Mouse (Mus musculus) embryonic facial prominence, embryonic 12.5 days (tissue): ENCODE measurements around the gene Dnase2b. TPM values are rescaled to one million over a fixed set of nuclear protein-coding genes. Genes with fewer than 3 reads are reported as not detected.

ENCODE experiments used
- ATAC-seq: fragments of 200-750 bp; cut with Nextera tagmentation; 2 replicates; pipeline ENCODE4 v1.8.0; 2017; ENCODE audit not compliant: insufficient number of reproducible peaks, insufficient read depth, low FRiP score, low TSS enrichment
- H3K27ac ChIP-seq: fragments of 300-500 bp; sonication (generic); 2 replicates; pipeline ENCODE4 v1.5.1; 2016; ENCODE audit warnings: mild to moderate bottlenecking
- H3K27me3 ChIP-seq: fragments of 300-500 bp; sonication (generic); 2 replicates; pipeline ENCODE4 v1.6.1; 2016; ENCODE audit warnings: mild to moderate bottlenecking, moderate library complexity
- H3K36me3 ChIP-seq: fragments of 300-500 bp; sonication (generic); 2 replicates; pipeline ENCODE4 v1.6.1; 2016; ENCODE audit warnings: mild to moderate bottlenecking
- H3K4me1 ChIP-seq: fragments of 300-500 bp; sonication (generic); 2 replicates; pipeline ENCODE4 v1.6.1; 2016
- H3K4me2 ChIP-seq: fragments of 300-500 bp; sonication (generic); replicated peaks from 2 replicates; pipeline ENCODE4 v1.6.1; 2016; ENCODE audit warnings: mild to moderate bottlenecking, moderate library complexity
- H3K4me3 ChIP-seq: fragments of 300-500 bp; sonication (generic); 2 replicates; pipeline ENCODE4 v1.5.1; 2016; ENCODE audit warnings: mild to moderate bottlenecking
- H3K9ac ChIP-seq: fragments of 300-500 bp; sonication (generic); 2 replicates; pipeline ENCODE4 v1.6.1; 2016; ENCODE audit warnings: mild to moderate bottlenecking, moderate library complexity
- H3K9me3 ChIP-seq: fragments of 300-500 bp; sonication (generic); 2 replicates; pipeline ENCODE4 v1.6.1; 2016; ENCODE audit warnings: mild to moderate bottlenecking, moderate library complexity
- WGBS: fragments of 180-500 bp; shearing (Covaris S2); methylation state at CpG from one replicate; pipeline ENCODE4 v1.1.7; 2016; 5-methylcytosine and 5-hydroxymethylcytosine counted together
- polyA plus RNA-seq: library from polyadenylated mRNA; unstranded; fragments of >200 nt; fragmentation: Nextera tagmentation; extraction: Ambion mirVana; gene quantifications from 2 replicates; pipeline ENCODE4 v1.2.1, GENCODE M21; 2016

Gene Dnase2b
- polyA plus RNA-seq, 1 experiment from 2014 or later, result not detected

- ATAC-seq, result no peak
- H3K4me2 ChIP-seq, result no peak overlapping the region
- H3K4me1 ChIP-seq, result no peaks in the 10 kb centered on the region
- 56% methylated on average over 4 of the region's 4 CpGs for WGBS
- no peak overlapping the region for H3K9ac ChIP-seq
- H3K36me3 ChIP-seq, result no peaks in the 10 kb centered on the region
- H3K27ac ChIP-seq, result no peak overlapping the region
- H3K9me3 ChIP-seq, result 0 out of 2 replicates have a peak, but pooled peaks cover 4% of the 10 kb centered on the region
- no peak overlapping the region for H3K4me3 ChIP-seq
- H3K27me3 ChIP-seq, result no peaks in the 10 kb centered on the region
Observed at GRCm38 (mm10) chr3:146641818-146642427, 26.5 kb upstream of the Dnase2b start.

GRCm38 (mm10) chr3:146632506-146632905 lies 17.1 kb upstream of the Dnase2b start:
- Histone ChIP-seq H3K9ac (no peak overlapping the region), H3K27ac (no peak overlapping the region), H3K4me2 (no peak overlapping the region), H3K27me3 (no peaks in the 10 kb centered on the region), H3K4me3 (no peak overlapping the region), H3K36me3 (no peaks in the 10 kb centered on the region), H3K9me3 (no peaks in the 10 kb centered on the region), H3K4me1 (no peaks in the 10 kb centered on the region)
- 86% methylated on average over 5 of the region's 5 CpGs for WGBS
- no peak for ATAC-seq

- Histone ChIP-seq H3K4me3 (no peak overlapping the region), H3K9me3 (no peaks in the 10 kb centered on the region), H3K27me3 (no peaks in the 10 kb centered on the region), H3K4me1 (no peaks in the 10 kb centered on the region), H3K36me3 (no peaks in the 10 kb centered on the region), H3K4me2 (no peak overlapping the region), H3K27ac (no peak overlapping the region), H3K9ac (no peak overlapping the region)
- ATAC-seq, result no peak
- WGBS, result 52% methylated on average over 8 of the region's 8 CpGs
Observed at GRCm38 (mm10) chr3:146628227-146628982, 13.0 kb upstream of the Dnase2b start.

- H3K27ac ChIP-seq, result no peak overlapping the region
- H3K36me3 ChIP-seq, result no peaks in the 10 kb centered on the region
- no peaks in the 10 kb centered on the region for H3K9me3 ChIP-seq
- H3K4me3 ChIP-seq, result no peak overlapping the region
- 84% methylated on average over 4 of the region's 4 CpGs for WGBS
- H3K4me1 ChIP-seq, result no peaks in the 10 kb centered on the region
- H3K4me2 ChIP-seq, result no peak overlapping the region
- no peak for ATAC-seq
- H3K27me3 ChIP-seq, result no peaks in the 10 kb centered on the region
- no peak overlapping the region for H3K9ac ChIP-seq
Observed at GRCm38 (mm10) chr3:146625766-146626165, 10.4 kb upstream of the Dnase2b start.

- WGBS, result 87% methylated on average over 11 of the region's 11 CpGs
- Histone ChIP-seq H3K9ac (no peak overlapping the region), H3K27me3 (no peaks in the 10 kb centered on the region), H3K4me2 (no peak overlapping the region), H3K9me3 (no peaks in the 10 kb centered on the region), H3K27ac (no peak overlapping the region), H3K36me3 (no peaks in the 10 kb centered on the region), H3K4me3 (no peak overlapping the region), H3K4me1 (no peaks in the 10 kb centered on the region)
- no peak for ATAC-seq
Observed at GRCm38 (mm10) chr3:146621966-146622365, 6.6 kb upstream of the Dnase2b start.

- Histone ChIP-seq H3K4me1 (no peaks in the 10 kb centered on the region), H3K27ac (no peak overlapping the region), H3K9me3 (no peaks in the 10 kb centered on the region), H3K36me3 (no peaks in the 10 kb centered on the region), H3K4me2 (no peak overlapping the region), H3K9ac (no peak overlapping the region), H3K4me3 (no peak overlapping the region), H3K27me3 (no peaks in the 10 kb centered on the region)
- no peak for ATAC-seq
- WGBS, result 87% methylated on average over 14 of the region's 14 CpGs
Observed at GRCm38 (mm10) chr3:146620555-146621249, 5.3 kb upstream of the Dnase2b start.

- ATAC-seq, result no peak
- H3K4me2 ChIP-seq, result no peak overlapping the region
- H3K9ac ChIP-seq, result no peak overlapping the region
- H3K4me3 ChIP-seq, result no peak overlapping the region
- no peaks in the 10 kb centered on the region for H3K36me3 ChIP-seq
- H3K9me3 ChIP-seq, result no peaks in the 10 kb centered on the region
- H3K27ac ChIP-seq, result no peak overlapping the region
- no peaks in the 10 kb centered on the region for H3K4me1 ChIP-seq
- no peaks in the 10 kb centered on the region for H3K27me3 ChIP-seq
- WGBS, result 87% methylated on average over 10 of the region's 10 CpGs
Observed at GRCm38 (mm10) chr3:146620101-146620500, 4.7 kb upstream of the Dnase2b start.

- no peaks in the 10 kb centered on the region for H3K9me3 ChIP-seq
- H3K27me3 ChIP-seq, result no peaks in the 10 kb centered on the region
- no peak for ATAC-seq
- no peaks in the 10 kb centered on the region for H3K4me1 ChIP-seq
- H3K36me3 ChIP-seq, result no peaks in the 10 kb centered on the region
- H3K4me3 ChIP-seq, result no peak overlapping the region
- no peak overlapping the region for H3K4me2 ChIP-seq
- H3K27ac ChIP-seq, result no peak overlapping the region
- no peak overlapping the region for H3K9ac ChIP-seq
- 80% methylated on average over 4 of the region's 4 CpGs for WGBS
Observed at GRCm38 (mm10) chr3:146618357-146618756, 3.0 kb upstream of the Dnase2b start.

GRCm38 (mm10) chr3:146617946-146618345 lies 2.5 kb upstream of the Dnase2b start:
- no peak overlapping the region for H3K9ac ChIP-seq
- H3K4me2 ChIP-seq, result no peak overlapping the region
- ATAC-seq, result no peak
- H3K27me3 ChIP-seq, result no peaks in the 10 kb centered on the region
- H3K4me1 ChIP-seq, result no peaks in the 10 kb centered on the region
- H3K36me3 ChIP-seq, result no peaks in the 10 kb centered on the region
- H3K9me3 ChIP-seq, result no peaks in the 10 kb centered on the region
- no peak overlapping the region for H3K27ac ChIP-seq
- H3K4me3 ChIP-seq, result no peak overlapping the region

GRCm38 (mm10) chr3:146616533-146617283 lies 1.3 kb upstream of the Dnase2b start:
- no peaks in the 10 kb centered on the region for H3K27me3 ChIP-seq
- H3K36me3 ChIP-seq, result no peaks in the 10 kb centered on the region
- no peaks in the 10 kb centered on the region for H3K9me3 ChIP-seq
- H3K4me1 ChIP-seq, result no peaks in the 10 kb centered on the region
- WGBS, result 80% methylated on average over 5 of the region's 5 CpGs
- no peak overlapping the region for H3K9ac ChIP-seq
- H3K4me3 ChIP-seq, result no peak overlapping the region
- no peak overlapping the region for H3K27ac ChIP-seq
- H3K4me2 ChIP-seq, result no peak overlapping the region
- ATAC-seq, result no peak

- H3K27ac ChIP-seq, result no peak overlapping the region
- no peak for ATAC-seq
- WGBS, result 87% methylated on average over 4 of the region's 4 CpGs
- H3K9me3 ChIP-seq, result no peaks in the 10 kb centered on the region
- H3K4me3 ChIP-seq, result no peak overlapping the region
- H3K36me3 ChIP-seq, result no peaks in the 10 kb centered on the region
- no peaks in the 10 kb centered on the region for H3K4me1 ChIP-seq
- no peak overlapping the region for H3K4me2 ChIP-seq
- H3K27me3 ChIP-seq, result no peaks in the 10 kb centered on the region
- H3K9ac ChIP-seq, result no peak overlapping the region
Observed at GRCm38 (mm10) chr3:146611821-146612220, 3.6 kb downstream of the Dnase2b start.
